Mouse (Mus musculus) retina, embryonic 14.5 days (tissue): ENCODE measurements around the gene Lsp1.

Experiments used
- DNase-seq: peaks from one replicate; pipeline ENCODE4 v3.0.0-alpha.2; 2015; ENCODE audit warnings: low spot score

Lsp1 gene

DNA sequence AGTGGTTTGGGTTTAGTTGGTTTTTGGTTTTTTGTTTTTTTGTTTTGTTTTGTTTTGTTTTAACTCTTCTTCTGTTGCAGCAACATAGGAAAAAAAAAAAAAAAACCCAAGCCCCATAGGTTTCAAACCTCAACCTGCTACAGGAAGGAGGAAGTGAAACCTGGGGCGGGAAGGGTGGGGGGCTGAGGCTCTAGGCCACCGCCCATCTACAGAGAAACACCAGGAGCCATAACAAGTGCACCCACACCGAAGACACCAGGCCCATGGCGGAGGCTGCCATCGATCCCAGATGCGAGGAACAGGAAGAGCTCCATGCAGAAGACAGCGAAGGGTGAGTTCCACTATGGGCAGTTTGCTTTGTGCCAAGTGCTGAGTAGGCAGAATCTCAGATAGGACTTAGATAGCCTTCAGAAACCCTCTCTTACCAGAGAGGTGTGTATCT is at the start of gene Lsp1:
Lsp1 (plus strand) TSS at position 174 of the 442 bp plus-strand sequence.
- DNase-seq: no peak

DNA sequence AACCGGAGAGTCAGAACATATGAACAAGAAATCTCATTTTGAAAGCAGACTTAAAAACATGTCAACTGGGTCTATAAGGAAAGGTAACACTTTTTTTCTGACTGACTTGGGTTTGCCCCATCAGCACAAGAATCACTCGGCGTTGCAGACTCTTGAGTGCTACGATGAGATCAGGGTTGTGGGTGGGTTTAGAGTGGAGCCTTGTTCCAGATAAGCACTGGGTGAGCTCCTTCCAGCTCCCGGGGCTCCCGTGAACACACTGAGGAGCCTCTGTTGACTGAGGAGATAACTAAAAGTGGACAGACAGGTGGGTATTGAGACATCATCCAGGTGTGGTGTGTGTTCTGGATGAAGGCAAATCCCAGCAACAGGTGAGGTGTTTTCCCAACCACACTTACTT is 47.3 kb upstream of the Lsp1 start:
- DNase-seq: no peak

DNA sequence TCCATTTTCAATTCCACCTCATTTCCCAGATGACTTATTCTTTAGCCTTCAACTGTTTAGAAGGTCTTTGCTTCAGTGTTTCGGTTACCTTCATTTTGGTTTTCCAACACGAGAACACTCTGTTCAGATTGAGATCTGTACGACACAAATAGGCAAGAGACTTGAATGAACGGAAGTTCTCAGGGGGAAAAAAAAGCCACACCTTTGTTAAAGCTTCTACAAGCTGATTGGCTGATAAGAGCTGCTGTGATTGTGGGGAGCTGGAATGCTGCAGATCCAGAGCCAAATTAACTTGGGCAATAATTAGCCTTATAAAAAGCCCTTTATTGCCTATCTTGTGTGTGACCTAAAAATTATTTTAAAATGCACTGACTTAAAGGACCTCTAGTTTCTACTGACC is 45.3 kb upstream of the Lsp1 start:
- no peak for DNase-seq

DNA sequence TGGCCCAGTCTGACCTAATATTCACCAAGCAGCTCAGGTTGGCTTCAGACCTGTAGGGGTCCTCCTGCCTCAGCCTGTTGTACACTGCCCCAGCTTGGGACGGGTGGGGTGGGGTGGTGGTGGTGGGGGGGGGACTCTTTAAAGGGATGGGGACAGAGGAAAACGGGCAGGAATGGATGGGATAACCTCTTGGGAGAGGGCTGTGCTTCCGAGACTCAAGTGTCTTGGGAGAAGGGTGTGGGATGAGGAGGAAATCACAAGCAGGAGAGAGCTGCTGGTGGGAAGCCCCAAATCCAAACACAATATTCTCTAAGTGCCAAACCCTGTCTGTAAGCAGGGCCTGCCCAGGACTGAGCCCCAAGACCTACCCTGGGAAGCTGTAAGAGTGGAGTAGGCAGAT is 44.4 kb upstream of the Lsp1 start:
- DNase-seq: no peak

DNA sequence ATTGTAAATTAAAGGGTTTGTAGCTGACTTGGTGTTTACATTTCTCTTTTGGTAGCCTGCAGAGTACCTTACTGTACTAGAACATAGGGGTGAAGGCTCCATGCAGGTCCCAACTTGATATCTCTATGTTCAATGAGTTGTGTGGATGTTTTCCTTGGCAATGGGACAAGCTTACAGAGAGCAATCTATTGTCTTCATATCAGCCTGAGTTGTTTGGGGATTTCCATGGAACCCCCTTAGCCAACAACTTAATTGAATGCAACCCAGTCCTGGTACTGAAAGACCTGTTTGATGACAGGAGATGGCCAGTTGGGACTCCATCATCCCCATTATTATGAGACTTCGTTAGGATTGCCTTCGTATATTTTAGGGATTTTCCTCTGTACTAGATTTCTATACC is 42.6 kb upstream of the Lsp1 start:
- no peak for DNase-seq

DNA sequence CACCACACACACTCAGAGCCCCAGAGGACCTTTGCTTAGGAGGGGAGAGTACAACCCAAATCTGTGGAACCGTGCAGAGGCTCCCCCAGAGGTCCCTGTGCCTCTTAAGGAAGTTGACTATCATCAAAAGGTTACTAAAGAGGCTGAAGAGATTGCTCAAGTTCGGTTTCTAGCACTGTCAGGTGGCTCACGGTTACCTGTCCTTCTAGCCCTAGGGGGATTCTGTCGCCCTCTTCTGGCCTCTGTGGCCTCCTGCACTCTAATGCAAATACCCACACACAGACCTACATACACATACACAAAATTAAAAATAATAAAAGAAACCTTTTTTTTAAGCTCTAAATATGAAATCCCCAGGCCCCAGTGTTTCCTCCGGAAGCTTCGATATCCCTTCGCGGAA is 41.9 kb upstream of the Lsp1 start:
- DNase-seq: no peak

DNA sequence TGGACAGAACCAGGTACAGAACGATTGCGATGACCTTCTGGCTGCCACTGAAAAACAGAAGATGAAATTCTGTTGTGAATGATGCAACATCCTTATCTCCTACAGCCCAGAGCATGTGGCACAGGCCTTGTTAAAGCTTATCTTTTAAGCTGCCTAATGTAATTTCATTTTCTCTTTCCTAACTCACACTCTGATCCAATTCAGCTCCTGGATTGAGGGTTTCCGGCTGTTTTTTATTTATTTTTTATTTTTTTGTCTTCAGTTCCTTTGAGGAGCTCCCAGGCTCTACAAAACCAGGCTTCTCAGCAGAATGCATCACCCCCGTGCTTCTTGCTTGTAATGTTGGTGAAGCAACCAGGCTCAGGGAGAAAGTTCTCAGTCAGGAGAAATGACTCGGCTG is 40.7 kb upstream of the Lsp1 start:
- no peak for DNase-seq

DNA sequence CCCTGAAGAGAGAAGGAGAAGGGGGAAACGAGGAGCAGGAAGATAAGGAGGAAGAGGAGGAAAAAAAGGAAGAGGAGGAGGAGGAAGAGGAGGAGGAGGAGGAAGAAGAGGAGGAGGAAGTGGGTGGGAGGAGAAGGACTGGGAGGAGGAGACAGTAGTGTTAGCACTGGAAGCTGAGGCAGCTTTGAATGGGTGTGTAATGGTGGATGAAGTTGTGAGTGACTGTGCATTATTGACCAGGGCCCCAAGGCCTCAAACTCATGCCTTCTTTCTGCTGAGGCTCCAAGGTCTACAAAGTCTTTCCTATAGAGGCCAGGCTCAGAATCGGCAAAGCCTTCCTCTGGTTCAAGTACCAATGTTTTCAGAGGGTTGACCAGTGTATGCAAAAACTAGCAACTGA is 38.8 kb upstream of the Lsp1 start:
- no peak for DNase-seq

DNA sequence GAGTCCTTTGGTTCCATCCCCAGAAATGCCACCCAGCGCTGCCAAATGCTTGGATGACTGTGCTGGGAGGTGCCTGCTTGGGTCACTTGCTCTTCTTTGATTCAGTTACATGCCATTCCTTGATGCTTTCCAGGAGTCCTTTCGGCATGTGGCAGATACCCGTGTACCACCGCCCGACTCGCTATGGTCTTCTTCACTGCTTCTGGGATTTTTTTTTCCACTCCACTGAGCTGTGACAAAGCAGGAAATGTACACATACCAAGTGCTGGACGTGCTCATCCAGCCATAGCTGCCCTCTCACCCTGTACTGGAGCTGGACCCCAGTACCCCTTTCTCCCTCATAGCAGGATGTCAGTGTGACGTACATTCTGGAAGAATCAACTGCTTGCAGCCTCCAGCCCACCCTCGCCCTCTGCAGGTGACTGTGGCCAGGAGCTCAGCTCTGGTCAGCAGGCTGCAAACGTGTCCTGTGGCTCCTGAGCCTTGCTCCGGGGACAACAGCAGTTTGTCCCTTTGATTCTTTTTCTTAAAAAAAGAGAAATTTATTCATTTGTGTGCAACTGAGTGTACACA is 34.9 kb upstream of the Lsp1 start:
- peak; percentile 65 for DNase-seq

DNA sequence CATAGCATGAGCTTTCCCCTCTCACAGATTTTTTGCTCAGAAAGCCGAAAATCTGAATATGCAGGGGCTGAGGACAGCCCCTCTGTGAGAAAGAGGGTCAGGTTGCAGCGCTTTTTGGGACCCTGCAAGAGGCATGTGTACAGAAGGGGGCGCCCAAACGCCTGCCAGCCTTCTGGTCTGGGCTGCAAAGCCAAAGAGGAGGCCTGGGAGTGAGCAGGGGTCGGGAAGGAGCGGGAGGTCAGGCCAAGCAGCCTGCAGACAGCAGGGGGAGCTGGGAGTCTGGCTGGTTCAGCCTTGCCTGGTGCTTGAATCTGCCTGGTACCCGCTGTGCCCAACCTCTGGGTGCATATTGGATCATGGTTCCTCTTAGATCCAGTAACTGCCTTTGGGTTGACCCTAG is 32.4 kb upstream of the Lsp1 start:
- DNase-seq: peak; percentile 85

DNA sequence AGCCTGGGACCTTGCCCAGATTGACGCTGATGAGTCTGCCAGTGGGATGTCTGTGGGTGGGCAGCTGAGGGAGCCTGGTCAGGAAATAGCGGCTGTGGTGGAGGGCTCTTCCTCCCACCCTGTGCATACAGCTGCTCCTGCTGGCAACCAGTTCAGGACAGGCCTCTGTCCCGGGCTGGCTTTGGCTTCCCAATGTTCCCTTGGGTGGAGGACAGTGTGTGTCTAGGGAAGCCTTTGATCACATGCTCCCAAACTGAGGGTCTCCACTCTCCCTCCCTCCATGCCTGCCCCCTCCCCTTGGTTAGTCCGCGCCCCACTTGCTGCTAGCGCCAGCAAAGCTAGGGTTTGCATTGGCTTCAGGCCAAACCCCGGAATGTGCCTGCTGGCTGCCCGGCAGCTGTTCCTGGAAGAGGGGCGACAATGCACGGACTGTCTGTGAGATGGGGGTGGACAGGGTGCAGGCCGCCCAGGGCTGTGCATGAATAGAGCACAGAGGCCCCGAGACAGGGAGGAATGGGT is 30.4 kb upstream of the Lsp1 start:
- DNase-seq: no peak

DNA sequence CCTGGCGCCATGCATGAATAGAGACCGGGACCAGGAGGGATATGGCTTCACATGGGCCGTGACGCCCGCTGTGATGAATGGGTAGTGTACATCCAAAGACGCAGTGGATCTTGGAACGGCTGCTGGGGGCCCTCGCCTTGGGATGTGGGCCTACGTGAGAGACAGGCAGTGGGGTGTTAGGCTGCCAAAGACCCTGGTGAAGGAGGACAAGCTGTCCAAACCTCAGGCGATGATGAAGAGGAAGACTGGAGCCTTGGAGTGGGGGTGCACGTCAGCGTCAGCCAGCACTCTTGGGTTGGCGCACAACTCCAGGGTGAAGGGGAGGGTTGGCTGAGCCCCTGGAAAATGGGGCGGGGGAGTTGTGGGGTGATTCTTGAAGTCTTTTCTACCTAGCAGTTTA is 29.5 kb upstream of the Lsp1 start:
- no peak for DNase-seq

DNA sequence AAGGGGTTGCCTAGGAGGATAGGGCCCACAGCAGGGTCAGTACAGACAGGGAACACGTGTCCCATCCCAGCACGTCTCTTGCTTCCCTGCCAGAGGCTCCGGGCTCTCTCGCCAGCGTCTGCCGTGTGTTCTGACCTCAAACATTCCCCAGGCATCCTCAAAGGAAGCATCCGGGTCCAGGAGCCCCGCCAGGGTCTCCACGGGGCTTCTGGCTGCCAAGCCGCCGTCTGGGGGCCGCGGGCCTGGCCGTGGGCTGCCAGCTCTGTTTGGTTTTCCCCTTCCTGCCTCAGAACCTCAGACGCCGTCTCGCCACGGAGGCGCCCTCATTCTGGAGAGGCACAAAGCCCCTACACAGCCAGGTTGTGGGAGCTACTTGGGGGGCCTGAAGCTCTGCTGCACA is 27.0 kb upstream of the Lsp1 start:
- no peak for DNase-seq

DNA sequence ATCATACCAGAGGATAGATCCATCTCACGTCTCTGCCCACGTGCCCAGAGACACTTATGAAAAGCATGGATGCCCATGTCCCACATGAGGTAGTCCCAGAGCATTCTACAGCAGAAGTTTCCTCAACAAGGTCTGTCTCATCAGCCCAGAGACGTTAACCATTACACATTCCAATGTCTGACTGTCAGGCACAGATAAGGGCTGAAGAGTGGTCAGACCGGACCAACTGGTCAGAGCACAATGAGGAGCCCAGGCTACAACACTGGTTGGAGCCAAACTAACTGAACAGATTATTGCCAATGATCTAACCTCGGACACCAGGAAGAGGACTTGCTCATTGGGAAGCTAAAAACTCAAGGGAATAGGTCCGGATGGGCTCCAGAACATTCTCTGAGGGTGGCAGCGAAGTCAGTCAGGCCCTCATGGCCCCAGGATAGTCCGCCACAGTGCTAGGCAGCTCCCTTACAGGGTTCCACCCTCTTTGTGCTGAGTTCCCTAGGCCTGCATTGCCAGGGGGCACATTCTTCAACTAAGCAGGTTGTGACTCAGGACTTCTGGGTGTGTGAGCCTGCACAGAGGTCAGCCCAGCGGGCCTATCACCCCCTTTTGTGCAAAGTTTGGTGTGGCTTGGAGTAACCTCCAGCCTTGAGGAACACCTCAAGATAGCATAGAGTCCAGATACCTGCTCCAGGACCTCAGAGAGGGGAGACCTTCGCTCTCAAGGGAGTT is 26.3 kb upstream of the Lsp1 start, which contains the start of gene Syt8:
Syt8 (plus strand) TSS at position 714 of the 729 bp plus-strand sequence.
- no peak for DNase-seq

DNA sequence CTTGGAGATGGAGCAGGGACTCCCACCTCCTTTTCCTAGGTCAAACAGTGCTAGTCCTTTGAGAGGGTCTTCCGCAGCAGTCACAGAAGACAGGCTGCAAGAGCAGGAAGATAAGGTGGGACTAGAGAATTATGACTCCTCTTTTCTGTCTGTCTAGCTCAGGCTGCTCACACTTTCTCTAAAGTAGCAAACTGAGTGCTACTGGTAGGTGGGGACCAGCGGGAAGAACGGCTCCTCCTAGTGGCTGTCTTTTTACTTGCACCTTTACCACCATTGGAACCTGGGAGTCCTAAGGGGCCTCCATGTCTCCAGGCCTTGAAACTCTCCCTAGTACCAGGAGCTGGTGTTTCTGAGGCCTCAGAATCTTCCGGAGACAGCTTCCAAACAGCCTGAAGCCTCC is 25.1 kb upstream of the Lsp1 start:
- DNase-seq: peak; percentile 93

DNA sequence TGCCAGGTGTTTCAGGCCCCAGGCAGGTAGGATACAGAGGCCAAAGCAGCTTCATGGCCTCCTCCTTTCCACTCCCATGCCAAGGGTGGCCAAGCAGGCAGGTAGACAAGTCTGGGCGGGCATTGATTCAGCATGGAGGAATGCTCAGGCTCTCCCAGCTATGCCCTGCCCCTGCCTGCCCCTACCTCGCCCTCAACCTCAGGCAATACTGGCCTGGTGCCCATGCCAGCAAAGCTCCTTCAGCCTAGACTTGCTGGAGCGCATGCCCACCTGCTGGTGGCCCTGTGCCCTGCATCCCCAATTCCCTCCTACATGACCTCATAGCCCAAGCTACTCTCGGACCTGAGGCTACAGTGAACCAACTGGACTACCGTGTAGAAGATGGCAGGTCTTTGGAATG is 23.3 kb upstream of the Lsp1 start:
- no peak for DNase-seq

DNA sequence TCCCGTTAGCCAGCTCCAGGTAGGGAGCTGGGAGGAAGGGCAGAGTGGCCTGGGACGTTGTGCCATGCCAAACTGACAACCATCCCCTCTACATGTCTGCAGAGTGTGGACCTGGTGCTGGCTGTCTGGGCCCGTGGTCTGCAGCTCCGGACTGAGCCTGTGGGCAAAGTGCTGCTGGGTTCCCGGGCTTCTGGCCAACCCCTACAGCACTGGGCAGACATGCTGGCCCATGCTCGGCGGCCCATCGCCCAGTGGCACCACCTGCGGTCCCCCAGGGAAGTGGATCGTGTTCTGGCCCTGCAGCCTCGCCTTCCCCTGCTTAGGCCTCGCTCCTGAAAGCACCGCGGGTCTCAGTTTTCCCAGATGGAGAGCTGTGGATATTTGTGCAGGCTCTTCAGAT is 20.6 kb upstream of the Lsp1 start:
- no peak for DNase-seq

DNA sequence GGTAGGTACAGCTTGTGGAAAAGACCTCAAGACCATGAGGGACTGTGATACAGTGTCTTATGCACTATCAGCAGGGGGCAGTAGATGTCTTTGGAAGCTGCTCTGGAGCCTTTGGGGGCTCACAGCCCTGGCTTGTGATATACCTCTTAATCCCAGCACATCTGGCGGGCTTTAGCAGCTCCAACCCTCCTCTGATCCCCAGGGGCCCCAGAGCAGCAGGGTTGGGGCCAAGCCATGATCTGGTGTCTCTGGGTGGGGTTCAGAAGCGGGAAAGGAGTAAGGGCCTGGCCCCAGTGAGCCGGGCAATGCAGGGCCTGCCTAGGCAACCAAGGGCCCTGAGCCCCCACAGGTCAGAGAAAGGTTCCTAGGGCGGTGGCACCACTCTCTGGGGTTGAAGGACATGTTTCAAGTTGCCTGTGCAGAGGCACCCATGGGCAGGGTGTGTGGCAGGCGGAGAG is 19.9 kb upstream of the Lsp1 start:
- peak; percentile 81 for DNase-seq

DNA sequence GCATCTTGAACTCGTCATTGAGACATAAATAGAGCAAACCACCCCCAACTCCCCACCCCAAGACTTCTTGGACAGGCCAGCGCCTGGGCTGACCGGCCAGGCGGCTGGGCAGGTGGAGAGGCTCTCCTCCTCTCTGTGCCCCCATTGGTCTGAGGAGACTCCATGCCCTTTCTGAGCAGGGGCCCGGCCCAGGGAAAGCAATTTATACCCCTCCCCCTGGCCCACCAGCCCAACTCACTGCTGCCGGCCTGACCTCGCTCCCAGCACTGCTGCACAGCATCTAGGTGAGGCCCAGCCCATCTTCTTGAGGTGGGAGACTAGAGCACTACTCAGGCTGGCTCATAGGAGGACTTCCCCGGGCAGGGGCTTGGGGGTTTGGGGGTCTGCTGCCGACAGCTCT is 19.0 kb upstream of the Lsp1 start, which contains the start of gene Tnni2:
Tnni2 (plus strand) TSS at position 224 of the 400 bp plus-strand sequence.
- no peak for DNase-seq

DNA sequence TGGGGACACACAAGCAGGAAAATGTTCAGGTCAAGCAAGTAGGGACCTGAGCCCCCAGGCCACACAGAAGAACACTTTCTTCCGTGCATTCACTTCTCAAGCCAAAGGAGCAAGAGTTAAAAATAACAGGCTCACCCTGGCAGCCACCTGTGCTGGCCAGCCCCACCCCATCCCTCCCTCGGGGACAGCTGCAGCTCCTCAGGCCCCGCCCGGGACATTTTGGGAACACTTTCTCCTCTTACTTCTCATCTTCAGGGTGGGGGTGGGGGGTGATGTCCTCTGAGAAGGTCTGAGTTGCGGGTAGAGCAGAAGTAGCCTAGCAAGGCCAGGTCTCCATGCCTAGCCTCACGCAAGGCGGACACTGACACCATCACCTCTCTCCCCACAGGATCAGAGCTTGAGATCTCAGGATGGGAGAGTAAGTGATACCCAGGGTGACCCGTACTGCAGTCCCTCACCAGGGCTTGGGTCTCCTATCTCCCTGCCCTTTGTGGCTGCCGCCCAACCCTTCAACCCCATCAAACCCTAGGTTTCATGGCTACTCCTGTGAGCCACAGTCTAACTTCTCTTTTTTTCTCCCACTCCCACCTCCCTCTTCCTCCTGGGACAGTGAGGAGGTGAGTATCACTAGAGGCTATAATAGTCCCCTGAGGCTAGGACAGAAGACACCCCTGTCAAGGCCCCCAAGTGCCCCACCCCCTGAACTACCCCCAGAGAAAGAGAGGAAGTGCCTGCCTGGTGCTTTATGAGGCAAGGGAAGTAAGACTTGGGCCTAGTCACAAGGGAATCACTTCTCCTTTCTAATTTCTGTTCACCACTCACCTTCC is 18.3 kb upstream of the Lsp1 start:
- no peak for DNase-seq

DNA sequence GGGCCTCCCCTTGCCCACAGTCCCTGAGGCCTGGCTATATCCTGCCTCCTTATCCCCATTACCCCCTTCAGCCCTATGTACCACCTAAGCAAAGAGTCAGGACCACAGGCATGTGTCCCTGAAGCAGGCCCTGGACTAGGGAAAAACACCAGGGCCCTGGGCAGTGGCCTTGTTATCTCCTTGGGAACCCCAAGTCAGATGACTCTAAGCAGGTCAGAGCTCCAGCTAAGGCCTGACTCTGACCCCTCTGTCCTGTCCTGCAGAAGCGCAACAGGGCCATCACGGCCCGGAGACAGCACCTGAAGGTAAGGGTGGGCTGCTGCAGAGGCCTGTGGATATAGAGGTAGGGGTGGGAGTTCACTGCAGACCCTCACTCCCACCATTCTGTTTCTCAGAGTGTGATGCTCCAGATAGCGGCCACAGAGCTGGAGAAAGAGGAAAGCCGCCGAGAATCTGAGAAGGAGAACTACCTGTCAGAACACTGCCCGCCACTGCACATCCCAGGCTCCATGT is 17.6 kb upstream of the Lsp1 start:
- DNase-seq: no peak

DNA sequence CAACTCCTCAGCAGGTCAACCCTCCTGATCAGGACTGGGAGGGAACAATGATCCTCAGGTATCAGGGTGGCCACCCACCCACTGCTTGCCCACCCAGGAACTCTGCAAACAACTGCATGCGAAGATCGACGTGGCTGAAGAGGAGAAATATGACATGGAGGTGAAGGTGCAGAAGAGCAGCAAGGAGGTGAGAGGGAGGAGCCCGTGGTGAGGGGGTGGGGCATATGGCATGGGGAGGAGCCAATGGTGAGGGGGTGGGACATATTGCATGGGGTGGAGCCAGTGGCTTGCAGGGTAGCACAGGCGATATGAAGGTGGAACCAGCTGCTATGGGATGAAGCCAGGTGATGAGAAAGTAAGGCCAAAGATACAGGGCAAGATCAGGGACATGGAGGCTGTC is 17.1 kb upstream of the Lsp1 start:
- no peak for DNase-seq

DNA sequence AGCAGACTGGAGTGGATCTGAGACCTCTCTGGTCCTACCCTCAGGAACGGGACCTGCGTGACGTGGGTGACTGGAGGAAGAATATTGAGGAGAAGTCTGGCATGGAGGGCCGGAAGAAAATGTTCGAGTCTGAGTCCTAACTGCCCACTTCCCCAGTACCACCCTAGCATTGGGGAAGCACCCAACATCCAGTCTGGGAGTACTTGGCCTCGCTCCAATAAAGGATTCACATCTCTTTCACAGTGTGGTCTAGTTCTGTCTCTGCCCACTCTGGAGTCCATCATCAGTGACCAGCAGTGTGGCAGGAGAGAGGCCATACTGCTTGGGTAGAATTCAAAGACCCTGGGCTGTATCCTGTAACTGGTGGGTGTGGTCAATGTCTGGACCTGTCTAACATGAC is 16.4 kb upstream of the Lsp1 start:
- no peak for DNase-seq
